Mouse (Mus musculus) ES-E14 (cell line): ENCODE results near the gene Adh5.

Experiments
- CHD2 ChIP-seq: IDR thresholded peaks from 2 replicates; pipeline ENCODE4 v1.6.1; 2014; ENCODE audit warnings: mild to moderate bottlenecking, low read depth, low read length, inconsistent platforms
- MAFK ChIP-seq: IDR thresholded peaks from 2 replicates; pipeline ENCODE4 v1.6.1; 2014; ENCODE audit warnings: mild to moderate bottlenecking, low read depth, low read length, inconsistent platforms; ENCODE audit not compliant: insufficient read depth
- ZNF384 ChIP-seq: IDR thresholded peaks from 2 replicates; pipeline ENCODE4 v1.6.1; 2012; ENCODE audit warnings: low read depth, low read length, inconsistent platforms

GRCm38 (mm10) chr3:138423664-138424063, 19.2 kb upstream of the Adh5 start:
- TF ChIP-seq MAFK (0 out of 2 replicates have a peak, but pooled peaks have one; percentile 34), ZNF384 (no peak), CHD2 (no peak)
